Mouse (Mus musculus): ENCODE measurements at regions not wholly inside any gene's neighbourhood (a gene's known extent, or its start where the extent isn't known, plus 50 kb on each side); places are given as distances from the start of the nearest gene placed in this dataset. TPM values are rescaled to one million over a fixed set of nuclear protein-coding genes. Genes with fewer than 3 reads are reported as not detected.
A peak's percentile ranks its signal among the peaks of the same experiment; 100 is the strongest.

- Histone ChIP-seq H3K4me3 (no peak overlapping the region), H3K27ac (no peak overlapping the region)
- intact Hi-C loops (cut with DNase I): no loop called here
- DNase-seq: no peak
- TF ChIP-seq CTCF (IDR thresholded peaks at IDR 0.05): no peak
Measured at GRCm38 (mm10) chr15:62053420-62054239, 1130.8 kb upstream of the A1bg start.

- no peak for TF ChIP-seq CTCF (IDR thresholded peaks at IDR 0.05)
- intact Hi-C loops (cut with DNase I): no loop called here
- no peak for DNase-seq
- Histone ChIP-seq H3K4me3 (no peak overlapping the region), H3K27ac (peak overlapping the region; percentile 59)
Measured at GRCm38 (mm10) chr15:62049416-62049815, 1126.6 kb upstream of the A1bg start.

DNA sequence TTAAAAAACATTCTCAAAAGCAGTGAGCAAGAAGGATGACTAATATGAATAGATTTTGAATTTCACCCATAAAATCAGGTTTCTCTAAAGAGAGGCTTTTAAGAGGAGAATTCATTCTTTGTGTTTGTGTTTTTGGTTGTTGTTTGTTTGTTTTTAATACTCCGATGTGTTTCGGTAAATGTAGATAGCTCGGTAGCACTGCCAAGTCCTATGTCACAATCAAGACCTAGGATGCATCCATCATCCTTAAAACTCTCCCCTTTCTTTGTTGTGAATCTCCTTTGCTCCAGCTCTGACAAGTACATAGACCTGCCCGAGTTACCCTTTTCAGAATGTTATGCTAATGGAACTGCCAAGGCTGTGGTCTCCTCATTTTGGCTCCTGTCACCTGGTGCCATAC is 1126.2 kb upstream of the A1bg start:
- no peak for DNase-seq
- no peak for TF ChIP-seq CTCF (IDR thresholded peaks at IDR 0.05)
- Histone ChIP-seq H3K4me3 (no peak overlapping the region), H3K27ac (peak overlapping the region; percentile 59)
- intact Hi-C loops (cut with DNase I): no loop called here

DNA sequence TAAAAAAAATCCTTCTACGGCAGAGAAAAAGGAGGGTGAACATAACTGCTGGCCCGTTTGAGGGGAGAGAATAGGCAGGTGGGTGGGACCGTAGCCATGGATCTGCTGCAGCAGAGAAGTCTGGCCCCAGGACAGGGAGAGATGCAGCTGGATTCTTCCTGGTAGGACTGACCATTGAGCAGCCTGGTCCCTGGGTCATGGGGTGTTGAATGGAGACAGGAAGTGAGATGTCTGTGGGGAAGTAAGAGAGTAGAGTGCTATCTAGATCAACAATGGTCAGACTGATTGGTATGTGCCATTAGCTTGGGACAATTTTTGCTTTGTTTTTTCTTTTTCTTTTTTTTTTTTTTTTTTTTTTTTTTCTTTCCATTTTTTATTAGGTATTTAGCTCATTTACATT is 1123.5 kb upstream of the A1bg start:
- intact Hi-C loops (cut with DNase I): no loop called here
- TF ChIP-seq CTCF (IDR thresholded peaks at IDR 0.05): no peak
- no peak for DNase-seq
- Histone ChIP-seq H3K27ac (no peak overlapping the region), H3K4me3 (no peak overlapping the region)

DNA sequence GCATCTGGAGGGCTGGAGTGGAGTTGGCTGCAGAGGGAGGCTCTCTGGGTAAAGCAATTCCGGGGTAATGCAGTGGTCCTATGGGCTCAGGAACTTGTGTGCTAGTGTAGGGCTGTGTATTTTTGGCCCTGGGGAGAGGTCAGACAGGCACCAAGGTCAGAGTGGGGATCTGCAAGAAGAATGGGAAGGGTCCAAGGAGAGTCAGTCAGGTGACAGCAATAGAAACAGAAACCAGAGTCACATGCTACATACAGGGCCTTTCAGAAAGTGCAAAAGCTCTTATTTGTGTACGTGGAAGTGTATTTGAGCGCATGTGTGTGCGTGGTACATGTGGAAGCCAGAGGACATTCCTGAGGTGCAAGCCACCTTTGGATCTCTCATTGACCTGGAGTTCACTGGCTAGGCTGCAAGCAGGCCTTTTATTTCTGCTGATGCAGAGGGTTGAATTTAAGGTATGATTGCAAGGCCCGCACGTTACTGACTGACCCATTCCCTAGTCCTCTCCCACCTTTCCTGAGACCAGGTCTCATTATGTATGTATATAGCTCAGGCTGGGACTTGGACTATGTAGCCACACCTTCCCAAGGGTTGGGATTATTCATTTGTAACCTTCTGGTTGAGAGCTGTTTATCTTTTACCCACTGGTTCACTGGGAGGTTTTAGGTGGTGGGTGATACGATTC is 1122.0 kb upstream of the A1bg start:
- no peak for TF ChIP-seq CTCF (IDR thresholded peaks at IDR 0.05)
- intact Hi-C loops (cut with DNase I): loop anchor here (5.0 kb wide), 1 partner anchor 93 kb away; no protein-coding TSS in a partner anchor
- Histone ChIP-seq H3K4me3 (no peak overlapping the region), H3K27ac (peak overlapping the region; percentile 83)
- DNase-seq: no peak

DNA sequence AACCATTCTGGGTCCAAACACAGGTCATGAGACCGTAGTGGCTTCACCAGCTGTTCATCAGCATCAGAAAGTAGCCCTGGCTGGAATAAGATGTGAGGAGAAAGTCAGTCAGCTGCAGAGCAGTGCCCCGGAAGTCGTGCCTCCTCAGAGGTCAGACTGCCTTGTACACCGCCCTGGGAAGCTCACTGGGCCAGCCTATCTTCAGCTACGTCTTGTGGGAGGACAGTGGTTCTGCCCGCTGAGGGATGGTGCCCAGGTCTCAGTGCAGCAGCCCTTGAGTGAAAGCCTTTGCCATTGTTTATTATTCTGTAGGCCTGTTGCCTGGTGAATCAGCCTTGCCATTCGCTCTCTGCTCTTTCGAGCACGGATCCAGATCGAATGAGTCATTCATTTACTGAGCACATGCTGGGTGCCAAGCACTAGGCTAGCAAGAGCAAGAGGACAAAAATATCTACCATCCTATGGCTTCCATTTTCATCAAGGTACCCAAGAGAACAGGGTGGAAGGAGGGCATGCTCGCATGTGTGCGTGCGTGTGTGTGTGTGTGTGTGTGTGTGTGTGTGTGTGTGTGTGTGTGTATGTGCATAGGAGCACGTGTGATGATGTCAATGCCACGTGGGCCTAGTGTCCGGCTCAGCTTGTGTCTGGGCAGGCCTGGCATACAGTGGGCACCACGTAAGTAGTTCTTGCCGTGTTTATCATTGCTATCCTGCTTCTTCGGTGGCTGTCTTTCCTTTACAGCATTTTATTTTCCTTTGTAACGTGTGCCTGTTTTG is 1121.0 kb upstream of the A1bg start:
- H3K27ac ChIP-seq: peak overlapping the region; percentile 83
- no peak for TF ChIP-seq CTCF (IDR thresholded peaks at IDR 0.05)
- H3K4me3 ChIP-seq: peak overlapping the region; percentile 37; the same call in 1 of the 2 replicates
- peak; percentile 46 for DNase-seq
- intact Hi-C loops (cut with DNase I): loop anchor here (5.0 kb wide), 1 partner anchor 93 kb away; no protein-coding TSS in a partner anchor

GRCm38 (mm10) chr15:62042924-62043504 is 1120.2 kb upstream of the A1bg start:
- intact Hi-C loops (cut with DNase I): loop anchor here (5.0 kb wide), 1 partner anchor 94 kb away; no protein-coding TSS in a partner anchor
- H3K27ac ChIP-seq: peak overlapping the region; percentile 83
- TF ChIP-seq CTCF (IDR thresholded peaks at IDR 0.05): no peak
- peak; percentile 60 for DNase-seq
- H3K4me3 ChIP-seq: no peak overlapping the region

Small RNAs in the stretch of these regions (microRNA-seq; reads per million reads assigned to microRNA genes)
- not detected for gene Gm24810
